Mouse (Mus musculus) right cerebral cortex, adult 2 months (tissue): ENCODE results near the gene Krtap5-2.
"Not testable (repeated sequence)": the region's sequence is repeated elsewhere in the genome, so short reads cannot be mapped to it uniquely, and the experiment has no call there.

ENCODE experiments used
- DNase-seq, 2 experiments: peaks; one replicate each; pipeline ENCODE4 v3.0.0; 2021 to 2022; ENCODE audit warnings: low spot score in 2 of 2

The Krtap5-2 gene

DNA sequence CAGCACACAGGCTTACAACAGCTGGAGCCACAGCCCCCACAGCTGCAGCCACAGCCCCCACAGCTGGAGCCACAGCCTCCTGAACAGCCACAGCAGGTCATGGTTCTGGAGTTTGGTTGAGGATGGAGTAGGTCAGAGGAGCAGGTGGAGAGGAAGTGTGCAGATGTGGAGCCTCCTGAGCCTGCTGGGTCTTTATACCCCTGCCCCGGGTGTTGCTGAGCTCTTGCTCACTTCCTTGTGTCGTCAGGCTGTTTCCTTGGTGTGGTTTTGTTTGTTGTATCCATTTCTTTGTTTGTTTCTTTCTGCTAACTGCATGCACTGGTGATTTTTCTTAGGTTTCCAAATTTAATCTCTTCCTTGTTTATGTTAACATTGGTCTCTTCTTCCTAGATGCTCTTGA is 39.9 kb downstream of the Krtap5-2 start, which contains the start of gene Gm39115:
Gene Gm39115, minus strand, starts transcription at position 101 of the 400 bp plus-strand sequence.
- not testable (repeated sequence) for DNase-seq

DNA sequence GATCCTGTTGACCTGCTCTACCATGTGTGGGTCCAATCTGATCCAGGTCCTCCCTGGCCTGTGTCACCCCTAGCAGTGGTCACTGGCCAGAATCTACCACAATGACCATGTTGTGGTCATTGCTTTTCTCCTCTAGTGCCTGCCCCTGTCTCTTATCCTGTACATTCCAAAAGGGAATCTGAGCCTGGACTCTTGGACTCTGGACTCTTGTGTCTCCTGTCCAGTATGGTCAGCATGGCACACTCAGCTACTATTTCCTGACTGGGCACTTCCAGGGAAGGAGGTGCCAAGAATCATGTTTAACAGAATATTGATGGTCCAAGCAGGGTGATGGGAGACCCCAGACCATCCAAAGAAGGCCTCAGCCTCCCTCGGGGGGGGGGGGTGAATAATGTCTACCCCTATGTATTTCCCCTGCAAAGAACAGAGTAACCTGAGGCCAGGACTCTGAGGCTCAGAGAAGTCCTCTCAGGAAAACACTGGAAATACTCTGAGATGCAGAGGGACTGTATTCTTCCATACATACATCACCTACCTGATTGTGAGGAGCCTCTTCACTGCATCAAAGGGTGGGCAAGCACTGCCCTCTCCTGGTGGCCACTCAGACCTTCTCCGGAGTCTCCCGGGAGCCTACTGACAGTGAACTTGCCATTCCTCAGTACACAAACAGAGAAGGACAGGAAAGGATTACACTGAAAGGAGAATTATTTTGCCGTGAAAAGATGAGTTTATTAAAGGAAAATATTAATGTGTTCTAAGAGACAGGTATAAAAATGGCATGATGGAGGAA is 41.4 kb downstream of the Krtap5-2 start:
- peak in 1 of 2 experiments; percentile 37 for DNase-seq

DNA sequence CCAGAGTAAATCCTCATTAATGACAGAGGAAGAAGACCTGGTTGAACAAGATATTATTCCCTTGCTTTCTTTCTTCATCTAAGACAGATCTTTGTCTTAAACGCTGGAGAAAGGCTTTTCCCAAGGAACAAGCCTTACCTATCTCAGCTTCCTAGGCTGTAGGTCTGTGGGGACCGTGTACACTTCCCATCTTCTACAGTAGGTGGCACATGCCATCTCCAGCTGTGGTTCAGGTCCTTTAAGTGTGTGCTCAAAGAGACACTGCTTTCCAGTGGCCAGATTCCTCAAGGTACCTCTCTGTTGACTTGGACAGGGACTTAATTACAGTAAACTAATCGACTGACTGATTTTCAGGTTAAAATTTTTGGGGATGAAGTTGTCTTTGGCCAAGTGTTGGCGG is 47.0 kb downstream of the Krtap5-2 start:
- no peak for DNase-seq
